Mouse (Mus musculus) embryonic facial prominence, embryonic 14.5 days (tissue): Measurements from ENCODE around the gene Jund. TPM values are rescaled to one million over a fixed set of nuclear protein-coding genes. Genes with fewer than 3 reads are reported as not detected.

Source experiments
- ATAC-seq: fragments of 200-750 bp; cut with Nextera tagmentation; 2 replicates; pipeline ENCODE4 v1.8.0; 2017; ENCODE audit warnings: low read depth, moderate number of reproducible peaks, moderate TSS enrichment
- DNase-seq: peaks from one replicate; pipeline ENCODE4 v3.0.0-alpha.2; 2015; ENCODE audit warnings: low spot score
- H3K27ac ChIP-seq: fragments of 300-500 bp; sonication (generic); replicated peaks from 2 replicates; pipeline ENCODE4 v1.5.1; 2014; ENCODE audit warnings: low read depth, mild to moderate bottlenecking, low read length, moderate library complexity
- H3K27me3 ChIP-seq: fragments of 300-500 bp; sonication (generic); replicated peaks from 2 replicates; pipeline ENCODE4 v1.6.1; 2014; ENCODE audit warnings: low read length; ENCODE audit not compliant: control insufficient read depth, insufficient read depth
- H3K36me3 ChIP-seq: fragments of 300-500 bp; sonication (generic); 2 replicates; pipeline ENCODE4 v1.6.1; 2014; ENCODE audit warnings: low read length, mixed read lengths; ENCODE audit not compliant: control insufficient read depth, insufficient read depth
- H3K4me1 ChIP-seq: fragments of 300-500 bp; sonication (generic); 2 replicates; pipeline ENCODE4 v1.6.1; 2014; ENCODE audit warnings: antibody characterized with exemption, low read length; ENCODE audit not compliant: control insufficient read depth, insufficient read depth
- H3K4me2 ChIP-seq: fragments of 300-500 bp; sonication (generic); 2 replicates; pipeline ENCODE4 v1.6.1; 2014; ENCODE audit warnings: low read depth, mild to moderate bottlenecking, low read length, moderate library complexity, mixed read lengths
- H3K4me3 ChIP-seq: fragments of 300-500 bp; sonication (generic); 2 replicates; pipeline ENCODE4 v1.5.1; 2014; ENCODE audit warnings: low read depth, mild to moderate bottlenecking, low read length
- H3K9ac ChIP-seq: fragments of 300-500 bp; sonication (generic); 2 replicates; pipeline ENCODE4 v1.6.1; 2014; ENCODE audit warnings: low read depth, mild to moderate bottlenecking, low read length, moderate library complexity, mixed read lengths
- H3K9me3 ChIP-seq: fragments of 300-500 bp; sonication (generic); 2 replicates; pipeline ENCODE4 v1.6.1; 2016; ENCODE audit warnings: low read length; ENCODE audit not compliant: control insufficient read depth
- WGBS: fragments of 180-500 bp; shearing (Covaris S2); extraction: QIAGEN DNeasy Blood & Tissue Kit; methylation state at CpG from one replicate; pipeline ENCODE4 v1.1.7; 2014; 5-methylcytosine and 5-hydroxymethylcytosine counted together
- polyA plus RNA-seq: library from polyadenylated mRNA; unstranded; fragments of >200 nt; fragmentation: Nextera tagmentation; extraction: Ambion mirVana; gene quantifications from 2 replicates; pipeline ENCODE4 v1.2.1, GENCODE M21; 2014

The Jund gene
- polyA plus RNA-seq, 1 experiment from 2014 or later: 121 TPM

GRCm38 (mm10) chr8:70708281-70708680 lies 9.5 kb downstream of the Jund start:
- H3K27me3 ChIP-seq: no peaks in the 10 kb centered on the region
- no peaks in the 10 kb centered on the region for H3K9me3 ChIP-seq
- WGBS: 90% methylated on average over 14 of the region's 14 CpGs
- no peak for ATAC-seq
- no peaks in the 10 kb centered on the region for H3K4me1 ChIP-seq
- H3K27ac ChIP-seq: no peak overlapping the region
- H3K36me3 ChIP-seq: 0 out of 2 replicates have a peak, but pooled peaks cover 9% of the 10 kb centered on the region
- no peak for DNase-seq
- H3K4me3 ChIP-seq: no peak overlapping the region
- H3K9ac ChIP-seq: no peak overlapping the region
- no peak overlapping the region for H3K4me2 ChIP-seq

GRCm38 (mm10) chr8:70709794-70710193 lies 11.0 kb downstream of the Jund start:
- Histone ChIP-seq H3K4me1 (no peaks in the 10 kb centered on the region), H3K4me2 (no peak overlapping the region), H3K36me3 (no peaks in the 10 kb centered on the region), H3K9ac (no peak overlapping the region), H3K9me3 (no peaks in the 10 kb centered on the region), H3K4me3 (no peak overlapping the region), H3K27ac (no peak overlapping the region), H3K27me3 (no peaks in the 10 kb centered on the region)
- 87% methylated on average over 8 of the region's 9 CpGs for WGBS
- no peak for ATAC-seq
- DNase-seq: no peak

- no peaks in the 10 kb centered on the region for H3K4me1 ChIP-seq
- H3K4me2 ChIP-seq: no peak overlapping the region
- no peaks in the 10 kb centered on the region for H3K27me3 ChIP-seq
- WGBS: 100% methylated on average over 1 of the region's 1 CpGs
- no peak overlapping the region for H3K27ac ChIP-seq
- no peaks in the 10 kb centered on the region for H3K36me3 ChIP-seq
- no peak overlapping the region for H3K4me3 ChIP-seq
- H3K9ac ChIP-seq: no peak overlapping the region
- H3K9me3 ChIP-seq: no peaks in the 10 kb centered on the region
- no peak for DNase-seq
- no peak for ATAC-seq
Measured at GRCm38 (mm10) chr8:70710296-70710695, 11.5 kb downstream of the Jund start.

GRCm38 (mm10) chr8:70711041-70711440 lies 12.3 kb downstream of the Jund start:
- no peaks in the 10 kb centered on the region for H3K36me3 ChIP-seq
- no peak overlapping the region for H3K4me3 ChIP-seq
- H3K4me2 ChIP-seq: no peak overlapping the region
- DNase-seq (no peak), ATAC-seq (no peak)
- no peak overlapping the region for H3K9ac ChIP-seq
- WGBS: 87% methylated on average over 6 of the region's 11 CpGs
- no peaks in the 10 kb centered on the region for H3K4me1 ChIP-seq
- no peak overlapping the region for H3K27ac ChIP-seq
- no peaks in the 10 kb centered on the region for H3K9me3 ChIP-seq
- no peaks in the 10 kb centered on the region for H3K27me3 ChIP-seq

- H3K9me3 ChIP-seq: no peaks in the 10 kb centered on the region
- DNase-seq (no peak), ATAC-seq (no peak)
- no peaks in the 10 kb centered on the region for H3K27me3 ChIP-seq
- no peak overlapping the region for H3K4me3 ChIP-seq
- no peak overlapping the region for H3K9ac ChIP-seq
- no peak overlapping the region for H3K27ac ChIP-seq
- H3K4me2 ChIP-seq: no peak overlapping the region
- H3K4me1 ChIP-seq: no peaks in the 10 kb centered on the region
- WGBS: 80% methylated on average over 6 of the region's 7 CpGs
- H3K36me3 ChIP-seq: no peaks in the 10 kb centered on the region
Measured at GRCm38 (mm10) chr8:70713991-70714390, 15.2 kb downstream of the Jund start.

GRCm38 (mm10) chr8:70715086-70715485 lies 16.3 kb downstream of the Jund start:
- Histone ChIP-seq H3K4me3 (no peak overlapping the region), H3K27me3 (no peaks in the 10 kb centered on the region), H3K27ac (no peak overlapping the region), H3K9ac (no peak overlapping the region), H3K36me3 (no peaks in the 10 kb centered on the region), H3K4me2 (no peak overlapping the region), H3K9me3 (no peaks in the 10 kb centered on the region), H3K4me1 (no peaks in the 10 kb centered on the region)
- no peak for DNase-seq
- no peak for ATAC-seq
- WGBS: 77% methylated on average over 2 of the region's 2 CpGs

GRCm38 (mm10) chr8:70716521-70717400 lies 18.0 kb downstream of the Jund start:
- H3K27me3 ChIP-seq: no peaks in the 10 kb centered on the region
- H3K4me3 ChIP-seq: no peak overlapping the region
- no peaks in the 10 kb centered on the region for H3K4me1 ChIP-seq
- no peaks in the 10 kb centered on the region for H3K36me3 ChIP-seq
- WGBS: 86% methylated on average over 38 of the region's 40 CpGs
- no peak overlapping the region for H3K4me2 ChIP-seq
- no peak for ATAC-seq
- no peaks in the 10 kb centered on the region for H3K9me3 ChIP-seq
- H3K9ac ChIP-seq: no peak overlapping the region
- no peak overlapping the region for H3K27ac ChIP-seq
- no peak for DNase-seq

- Histone ChIP-seq H3K36me3 (no peaks in the 10 kb centered on the region), H3K4me1 (no peaks in the 10 kb centered on the region), H3K27ac (no peak within 1 kb of the TSS), H3K27me3 (no peaks in the 10 kb centered on the region), H3K9me3 (no peaks in the 10 kb centered on the region), H3K4me2 (no peak within 1 kb of the TSS), H3K9ac (0 out of 2 replicates have a peak within 1 kb of the TSS, but pooled peaks have one; percentile 25), H3K4me3 (no peak within 1 kb of the TSS)
- peak; percentile 32; the same call in 1 of the 2 replicates for ATAC-seq
- peak; percentile 19 for DNase-seq
- WGBS: 4% methylated on average over 11 of the region's 19 CpGs
Measured at GRCm38 (mm10) chr8:70718297-70718696, 19.5 kb downstream of the Jund start, which contains the start of gene Gm3336. Gm3336 (plus strand) TSS chr8:70718543.

GRCm38 (mm10) chr8:70719796-70720270 lies 21.1 kb downstream of the Jund start:
- Histone ChIP-seq H3K27ac (no peak overlapping the region), H3K9me3 (no peaks in the 10 kb centered on the region), H3K27me3 (no peaks in the 10 kb centered on the region), H3K4me3 (no peak overlapping the region), H3K9ac (no peak overlapping the region), H3K4me1 (no peaks in the 10 kb centered on the region), H3K36me3 (no peaks in the 10 kb centered on the region), H3K4me2 (no peak overlapping the region)
- DNase-seq (no peak), ATAC-seq (no peak)
- WGBS: 56% methylated on average over 9 of the region's 9 CpGs
